Mouse (Mus musculus): Measurements from ENCODE around the gene Pdhx. TPM values are rescaled to one million over a fixed set of nuclear protein-coding genes. Genes with fewer than 3 reads are reported as not detected.
A peak's percentile ranks its signal among the peaks of the same experiment; 100 is the strongest.

Pdhx gene
- total and polyA plus RNA-seq, 2 experiments from 2014 or later, result 53.2 to 66.3 TPM

- no peak overlapping the region for H3K9ac ChIP-seq (replicated peaks; ENCODE audit: low read length, poor library complexity, severe bottlenecking)
- H3K27me3 ChIP-seq (ENCODE audit: insufficient read depth, low read length), result no peaks in the 10 kb centered on the region
- DNase-seq (ENCODE audit: low spot score) (no peak), ATAC-seq (ENCODE audit: low FRiP score) (no peak)
- TF ChIP-seq CTCF (IDR thresholded peaks at IDR 0.05), result no peak
- H3K4me3 ChIP-seq (ENCODE audit: low read depth, low read length), result no peak overlapping the region
- H3K4me2 ChIP-seq (ENCODE audit: low read depth, low read length, poor library complexity, severe bottlenecking), result no peak overlapping the region
- H3K4me1 ChIP-seq (ENCODE audit: insufficient read depth, low read length), result no peaks in the 10 kb centered on the region
- 89% methylated on average over 2 of the region's 2 CpGs for WGBS
- H3K9me3 ChIP-seq (ENCODE audit: low read length), result no peaks in the 10 kb centered on the region
- no peak overlapping the region for H3K27ac ChIP-seq (ENCODE audit: low read depth, low read length)
- H3K36me3 ChIP-seq (ENCODE audit: insufficient read depth, low read length), result no peaks in the 10 kb centered on the region
Observed at GRCm38 (mm10) chr2:102982822-102983221, 90.5 kb downstream of the Pdhx start.

GRCm38 (mm10) chr2:102981446-102982314 lies 91.6 kb downstream of the Pdhx start:
- H3K9ac ChIP-seq (replicated peaks; ENCODE audit: low read length, poor library complexity, severe bottlenecking), result no peak overlapping the region
- 91% methylated on average over 8 of the region's 8 CpGs for WGBS
- no peaks in the 10 kb centered on the region for H3K9me3 ChIP-seq (ENCODE audit: low read length)
- no peaks in the 10 kb centered on the region for H3K4me1 ChIP-seq (ENCODE audit: insufficient read depth, low read length)
- no peak overlapping the region for H3K27ac ChIP-seq (ENCODE audit: low read depth, low read length)
- TF ChIP-seq CTCF (IDR thresholded peaks at IDR 0.05), result peak; percentile 47
- ATAC-seq (ENCODE audit: low FRiP score), result no peak
- H3K4me2 ChIP-seq (ENCODE audit: low read depth, low read length, poor library complexity, severe bottlenecking), result no peak overlapping the region
- H3K4me3 ChIP-seq (ENCODE audit: low read depth, low read length), result no peak overlapping the region
- DNase-seq (ENCODE audit: low spot score), result no peak
- no peaks in the 10 kb centered on the region for H3K36me3 ChIP-seq (ENCODE audit: insufficient read depth, low read length)
- no peaks in the 10 kb centered on the region for H3K27me3 ChIP-seq (ENCODE audit: insufficient read depth, low read length)

- Histone ChIP-seq H3K4me2 (ENCODE audit: low read depth, low read length, poor library complexity, severe bottlenecking) (no peak overlapping the region), H3K9me3 (ENCODE audit: low read length) (no peaks in the 10 kb centered on the region), H3K27ac (ENCODE audit: low read depth, low read length) (no peak overlapping the region), H3K27me3 (ENCODE audit: insufficient read depth, low read length) (no peaks in the 10 kb centered on the region), H3K9ac (replicated peaks; ENCODE audit: low read length, poor library complexity, severe bottlenecking) (no peak overlapping the region), H3K4me1 (ENCODE audit: insufficient read depth, low read length) (no peaks in the 10 kb centered on the region), H3K4me3 (ENCODE audit: low read depth, low read length) (no peak overlapping the region), H3K36me3 (ENCODE audit: insufficient read depth, low read length) (no peaks in the 10 kb centered on the region)
- DNase-seq (ENCODE audit: low spot score) (no peak), ATAC-seq (ENCODE audit: low FRiP score) (no peak)
- no peak for TF ChIP-seq CTCF (IDR thresholded peaks at IDR 0.05)
- WGBS, result 75% methylated on average over 2 of the region's 2 CpGs
Observed at GRCm38 (mm10) chr2:102980870-102981269, 92.4 kb downstream of the Pdhx start.

GRCm38 (mm10) chr2:102979519-102979918 lies 93.8 kb downstream of the Pdhx start:
- DNase-seq (ENCODE audit: low spot score) (no peak), ATAC-seq (ENCODE audit: low FRiP score) (no peak)
- Histone ChIP-seq H3K4me2 (ENCODE audit: low read depth, low read length, poor library complexity, severe bottlenecking) (no peak overlapping the region), H3K27ac (ENCODE audit: low read depth, low read length) (no peak overlapping the region), H3K36me3 (ENCODE audit: insufficient read depth, low read length) (no peaks in the 10 kb centered on the region), H3K4me3 (ENCODE audit: low read depth, low read length) (no peak overlapping the region), H3K4me1 (ENCODE audit: insufficient read depth, low read length) (no peaks in the 10 kb centered on the region), H3K9ac (replicated peaks; ENCODE audit: low read length, poor library complexity, severe bottlenecking) (no peak overlapping the region), H3K27me3 (ENCODE audit: insufficient read depth, low read length) (no peaks in the 10 kb centered on the region), H3K9me3 (ENCODE audit: low read length) (no peaks in the 10 kb centered on the region)
- 90% methylated on average over 2 of the region's 2 CpGs for WGBS
- no peak for TF ChIP-seq CTCF (IDR thresholded peaks at IDR 0.05)

GRCm38 (mm10) chr2:102979112-102979511 lies 94.2 kb downstream of the Pdhx start:
- Histone ChIP-seq H3K27ac (ENCODE audit: low read depth, low read length) (no peak overlapping the region), H3K4me1 (ENCODE audit: insufficient read depth, low read length) (no peaks in the 10 kb centered on the region), H3K36me3 (ENCODE audit: insufficient read depth, low read length) (no peaks in the 10 kb centered on the region), H3K27me3 (ENCODE audit: insufficient read depth, low read length) (no peaks in the 10 kb centered on the region), H3K9ac (replicated peaks; ENCODE audit: low read length, poor library complexity, severe bottlenecking) (no peak overlapping the region), H3K4me2 (ENCODE audit: low read depth, low read length, poor library complexity, severe bottlenecking) (no peak overlapping the region), H3K9me3 (ENCODE audit: low read length) (no peaks in the 10 kb centered on the region), H3K4me3 (ENCODE audit: low read depth, low read length) (no peak overlapping the region)
- no peak for DNase-seq (ENCODE audit: low spot score)
- no peak for ATAC-seq (ENCODE audit: low FRiP score)
- TF ChIP-seq CTCF (IDR thresholded peaks at IDR 0.05), result no peak

- no peaks in the 10 kb centered on the region for H3K36me3 ChIP-seq (ENCODE audit: insufficient read depth, low read length)
- no peak overlapping the region for H3K4me2 ChIP-seq (ENCODE audit: low read depth, low read length, poor library complexity, severe bottlenecking)
- WGBS, result 85% methylated on average over 5 of the region's 5 CpGs
- TF ChIP-seq CTCF (IDR thresholded peaks at IDR 0.05), result no peak
- H3K4me1 ChIP-seq (ENCODE audit: insufficient read depth, low read length), result no peaks in the 10 kb centered on the region
- H3K27ac ChIP-seq (ENCODE audit: low read depth, low read length), result no peak overlapping the region
- no peak overlapping the region for H3K4me3 ChIP-seq (ENCODE audit: low read depth, low read length)
- no peaks in the 10 kb centered on the region for H3K9me3 ChIP-seq (ENCODE audit: low read length)
- H3K27me3 ChIP-seq (ENCODE audit: insufficient read depth, low read length), result no peaks in the 10 kb centered on the region
- no peak for ATAC-seq (ENCODE audit: low FRiP score)
- no peak for DNase-seq (ENCODE audit: low spot score)
- H3K9ac ChIP-seq (replicated peaks; ENCODE audit: low read length, poor library complexity, severe bottlenecking), result no peak overlapping the region
Observed at GRCm38 (mm10) chr2:102975358-102975945, 97.9 kb downstream of the Pdhx start.

Measured in midbrain, postnatal 0 days (tissue).